Mouse (Mus musculus) embryonic stem cell, embryonic (primary cell): Measurements from ENCODE around the gene Crybg2.

ENCODE experiments used
- CTCF ChIA-PET, 4 experiments: fragments of 300-600 bp in 2 of 4; fragments of 350-600 bp in 2 of 4; sonication (Branson Sonifier 250); formaldehyde crosslinking; loops; one replicate each; lab custom pipeline; 2022; ENCODE audit warnings: inconsistent platforms in 2 of 4; lab: Charles Lee
- POLR2A ChIA-PET, 4 experiments: fragments of 300-600 bp in 2 of 4; fragments of 350-600 bp in 2 of 4; sonication (Branson Sonifier 250); formaldehyde crosslinking; loops; one replicate each; lab custom pipeline; 2022; ENCODE audit warnings: antibody characterized with exemption in 4 of 4, inconsistent platforms in 1 of 4; lab: Charles Lee

Gene Crybg2

GRCm38 (mm10) chr4:134117012-134117411 is 56.4 kb downstream of the Crybg2 start:
- ChIA-PET POLR2A (interaction anchor here in 3 of 4 experiments (0.6 to 20.3 kb wide), 30 partner anchors 5 to 512 kb away, joined by 3 to 285 read pairs (median 4); partner anchors contain the start of genes Sh3bgrl3 (in 3 of the 3), Ubxn11 (in 2 of the 3), Cd52 (in 1 of the 3) and Cep85 (in 1 of the 3)), CTCF (interaction anchor here in 2 of 4 experiments (0.6 to 1.2 kb wide), 6 partner anchors 9 to 1819 kb away, joined by 3 to 5 read pairs (median 3); partner anchors contain the start of gene Sfn (in 1 of the 2))

GRCm38 (mm10) chr4:134118126-134118800 is 57.6 kb downstream of the Crybg2 start:
- ChIA-PET POLR2A (interaction anchor here (0.5 to 20.3 kb wide), 42 partner anchors 4 to 1846 kb away, joined by 3 to 285 read pairs (median 4); partner anchors contain the start of genes Sh3bgrl3 (in 3 of the 4), Cep85 (in 2 of the 4), Ubxn11 (in 2 of the 4) and Cd52 (in 1 of the 4)), CTCF (interaction anchor here (0.6 to 2.0 kb wide), 11 partner anchors 10 to 516 kb away, joined by 3 to 8 read pairs (median 3); partner anchors contain the start of genes Cd52 (in 1 of the 4), Pafah2 (in 1 of the 4), Sfn (in 1 of the 4) and Sh3bgrl3 (in 1 of the 4))

GRCm38 (mm10) chr4:134119042-134119441 is 58.4 kb downstream of the Crybg2 start:
- CTCF ChIA-PET, result interaction anchor here in 3 of 4 experiments (0.6 to 2.0 kb wide), 6 partner anchors 9 to 277 kb away, joined by 3 to 8 read pairs (median 4); partner anchors contain the start of genes Pafah2 (in 1 of the 3) and Sh3bgrl3 (in 1 of the 3)
- POLR2A ChIA-PET, result interaction anchor here (0.5 to 20.3 kb wide), 27 partner anchors 4 to 387 kb away, joined by 3 to 285 read pairs (median 5); partner anchors contain the start of genes Cep85 (in 2 of the 4), Sh3bgrl3 (in 2 of the 4), Ubxn11 (in 2 of the 4) and Cd52 (in 1 of the 4)

GRCm38 (mm10) chr4:134119644-134120043 is 59.0 kb downstream of the Crybg2 start:
- POLR2A ChIA-PET, result interaction anchor here in 3 of 4 experiments (0.5 to 20.3 kb wide), 16 partner anchors 3 to 1040 kb away, joined by 3 to 285 read pairs (median 8); partner anchors contain the start of genes Sh3bgrl3 (in 3 of the 3), Cep85 (in 1 of the 3) and Ubxn11 (in 1 of the 3)
- CTCF ChIA-PET, result interaction anchor here in 3 of 4 experiments (1.0 to 2.0 kb wide), 7 partner anchors 9 to 273 kb away, joined by 3 to 7 read pairs (median 4); partner anchors contain the start of gene Sh3bgrl3 (in 2 of the 3)

- CTCF ChIA-PET, result interaction anchor here in 3 of 4 experiments (0.6 to 1.4 kb wide), 11 partner anchors 8 to 1064 kb away, joined by 3 to 6 read pairs (median 4); partner anchors contain the start of genes Sh3bgrl3 (in 2 of the 3) and Ubxn11 (in 1 of the 3)
- POLR2A ChIA-PET, result interaction anchor here in 3 of 4 experiments (0.5 to 20.3 kb wide), 29 partner anchors 2 to 1478 kb away, joined by 3 to 285 read pairs (median 4); partner anchors contain the start of genes Sh3bgrl3 (in 3 of the 3), Ubxn11 (in 2 of the 3), Cd52 (in 1 of the 3) and Cep85 (in 1 of the 3)
Observed at GRCm38 (mm10) chr4:134120192-134120805, 59.7 kb downstream of the Crybg2 start.

GRCm38 (mm10) chr4:134120916-134121315 is 60.3 kb downstream of the Crybg2 start:
- ChIA-PET POLR2A (interaction anchor here in 3 of 4 experiments (0.5 to 20.3 kb wide), 23 partner anchors 2 to 534 kb away, joined by 3 to 285 read pairs (median 4); partner anchors contain the start of genes Sh3bgrl3 (in 2 of the 3), Ubxn11 (in 2 of the 3), Cd52 (in 1 of the 3) and Cep85 (in 1 of the 3)), CTCF (interaction anchor here in 2 of 4 experiments (0.5 to 1.6 kb wide), 9 partner anchors 8 to 130 kb away, joined by 3 to 7 read pairs (median 3); partner anchors contain the start of genes Sh3bgrl3 (in 1 of the 2) and Ubxn11 (in 1 of the 2))

GRCm38 (mm10) chr4:134121571-134121970 is 61.0 kb downstream of the Crybg2 start:
- POLR2A ChIA-PET, result interaction anchor here in 2 of 4 experiments (0.6 to 20.3 kb wide), 16 partner anchors 10 to 218 kb away, joined by 3 to 285 read pairs (median 6); partner anchors contain the start of genes Cd52 (in 1 of the 2), Cep85 (in 1 of the 2) and Ubxn11 (in 1 of the 2)
- CTCF ChIA-PET, result interaction anchor here in 2 of 4 experiments (0.5 to 3.7 kb wide), 7 partner anchors 13 to 115 kb away, joined by 3 to 36 read pairs (median 6); partner anchors contain the start of genes Cd52 (in 1 of the 2) and Ubxn11 (in 1 of the 2)

GRCm38 (mm10) chr4:134122281-134122680 is 61.7 kb downstream of the Crybg2 start:
- ChIA-PET POLR2A (interaction anchor here in 3 of 4 experiments (0.6 to 20.3 kb wide), 20 partner anchors 9 to 260 kb away, joined by 3 to 285 read pairs (median 6); partner anchors contain the start of genes Cep85 (in 1 of the 3) and Ubxn11 (in 1 of the 3)), CTCF (interaction anchor here (0.5 to 3.7 kb wide), 17 partner anchors 9 to 1596 kb away, joined by 3 to 36 read pairs (median 6); partner anchors contain the start of gene Cd52 (in 1 of the 4))

GRCm38 (mm10) chr4:134123147-134123546 is 62.5 kb downstream of the Crybg2 start:
- CTCF ChIA-PET, result interaction anchor here (0.7 to 3.7 kb wide), 38 partner anchors 8 to 283 kb away, joined by 3 to 36 read pairs (median 4); partner anchors contain the start of genes Cd52 (in 3 of the 4), Cep85 (in 2 of the 4) and Ubxn11 (in 1 of the 4)
- POLR2A ChIA-PET, result interaction anchor here (0.6 to 20.3 kb wide), 38 partner anchors 9 to 311 kb away, joined by 3 to 285 read pairs (median 5); partner anchors contain the start of genes Cep85 (in 2 of the 4), Cd52 (in 1 of the 4), Hmgn2 (in 1 of the 4) and Ubxn11 (in 1 of the 4)

GRCm38 (mm10) chr4:134123680-134124551 is 63.3 kb downstream of the Crybg2 start:
- CTCF ChIA-PET, result interaction anchor here (0.5 to 5.5 kb wide), 52 partner anchors 8 to 503 kb away, joined by 3 to 36 read pairs (median 4); partner anchors contain the start of genes Cd52 (in 3 of the 4), Cep85 (in 3 of the 4), Pafah2 (in 1 of the 4) and Ubxn11 (in 1 of the 4)
- POLR2A ChIA-PET, result interaction anchor here (0.5 to 20.3 kb wide), 47 partner anchors 9 to 509 kb away, joined by 3 to 285 read pairs (median 4); partner anchors contain the start of genes Cep85 (in 2 of the 4), Cd52 (in 1 of the 4), Hmgn2 (in 1 of the 4) and Ubxn11 (in 1 of the 4)

GRCm38 (mm10) chr4:134125383-134126060 is 64.9 kb downstream of the Crybg2 start:
- POLR2A ChIA-PET, result interaction anchor here in 2 of 4 experiments (0.6 to 20.3 kb wide), 12 partner anchors 8 to 169 kb away, joined by 3 to 285 read pairs (median 3); partner anchors contain the start of genes Cd52 (in 1 of the 2) and Ubxn11 (in 1 of the 2)
- CTCF ChIA-PET, result interaction anchor here in 3 of 4 experiments (0.6 to 5.5 kb wide), 5 partner anchors 10 to 484 kb away, joined by 3 to 26 read pairs (median 4); partner anchors contain the start of gene Cep85 (in 1 of the 3)

GRCm38 (mm10) chr4:134126300-134127120 is 65.9 kb downstream of the Crybg2 start:
- POLR2A ChIA-PET, result interaction anchor here (0.8 to 20.3 kb wide), 21 partner anchors 8 to 321 kb away, joined by 3 to 285 read pairs (median 3); partner anchors contain the start of genes Cd52 (in 1 of the 4), Cep85 (in 1 of the 4) and Ubxn11 (in 1 of the 4)

GRCm38 (mm10) chr4:134127121-134127455 is 66.5 kb downstream of the Crybg2 start:
- ChIA-PET CTCF (interaction anchor here in 2 of 4 experiments (1.0 to 5.5 kb wide), 6 partner anchors 14 to 91 kb away, joined by 3 to 26 read pairs (median 8); partner anchors contain the start of gene Cd52 (in 1 of the 2)), POLR2A (interaction anchor here (0.8 to 20.3 kb wide), 13 partner anchors 8 to 107 kb away, joined by 3 to 285 read pairs (median 3); partner anchors contain the start of genes Cep85 (in 1 of the 4) and Ubxn11 (in 1 of the 4))

More at GRCm38 (mm10) chr4:134126300-134127120, 65.9 kb downstream of the Crybg2 start:
- CTCF ChIA-PET, result interaction anchor here (0.6 to 5.5 kb wide), 8 partner anchors 14 to 91 kb away, joined by 3 to 26 read pairs (median 4); partner anchors contain the start of genes Cd52 (in 1 of the 4) and Cep85 (in 1 of the 4)
